Mouse (Mus musculus) hindbrain, embryonic 14.5 days (tissue): Measurements from ENCODE around the gene Thrb. TPM values are rescaled to one million over a fixed set of nuclear protein-coding genes. Genes with fewer than 3 reads are reported as not detected.

Experiments
- ATAC-seq: fragments of 200-750 bp; cut with Nextera tagmentation; 2 replicates; pipeline ENCODE4 v1.8.0; 2017; ENCODE audit warnings: moderate number of reproducible peaks, mild to moderate bottlenecking, moderate TSS enrichment, moderate library complexity; ENCODE audit not compliant: low FRiP score
- DNase-seq: peaks from one replicate; pipeline ENCODE4 v3.0.0-alpha.2; 2015; ENCODE audit warnings: low spot score
- H3K27ac ChIP-seq: fragments of 300-500 bp; sonication (generic); 2 replicates; pipeline ENCODE4 v1.5.1; 2014; ENCODE audit warnings: mild to moderate bottlenecking, moderate library complexity
- H3K27me3 ChIP-seq: fragments of 300-500 bp; sonication (generic); 2 replicates; pipeline ENCODE4 v1.6.1; 2014; ENCODE audit warnings: mild to moderate bottlenecking, low read length, mixed read lengths; ENCODE audit not compliant: control insufficient read depth, insufficient read depth
- H3K36me3 ChIP-seq: fragments of 300-500 bp; sonication (generic); replicated peaks from 2 replicates; pipeline ENCODE4 v1.6.1; 2014; ENCODE audit not compliant: control insufficient read depth, insufficient read depth
- H3K4me1 ChIP-seq: fragments of 300-500 bp; sonication (generic); replicated peaks from 2 replicates; pipeline ENCODE4 v1.6.1; 2014; ENCODE audit warnings: antibody characterized with exemption, low read length, mixed read lengths; ENCODE audit not compliant: control insufficient read depth, insufficient read depth
- H3K4me2 ChIP-seq: fragments of 300-500 bp; sonication (generic); replicated peaks from 2 replicates; pipeline ENCODE4 v1.6.1; 2014; ENCODE audit warnings: mild to moderate bottlenecking, moderate library complexity
- H3K4me3 ChIP-seq: fragments of 300-500 bp; sonication (generic); replicated peaks from 2 replicates; pipeline ENCODE4 v1.5.1; 2014; ENCODE audit warnings: mild to moderate bottlenecking, low read length
- H3K9ac ChIP-seq: fragments of 300-500 bp; sonication (generic); 2 replicates; pipeline ENCODE4 v1.6.1; 2014
- H3K9me3 ChIP-seq: fragments of 300-500 bp; sonication (generic); 2 replicates; pipeline ENCODE4 v1.6.1; 2016; ENCODE audit warnings: low read length; ENCODE audit not compliant: control insufficient read depth
- WGBS: fragments of 180-500 bp; shearing (Covaris S2); extraction: QIAGEN DNeasy Blood & Tissue Kit; methylation state at CpG from one replicate; pipeline ENCODE4 v1.1.7; 2014; 5-methylcytosine and 5-hydroxymethylcytosine counted together
- polyA plus RNA-seq: library from polyadenylated mRNA; unstranded; fragments of >200 nt; fragmentation: Nextera tagmentation; extraction: Ambion mirVana; gene quantifications from 2 replicates; pipeline ENCODE4 v1.2.1, GENCODE M21; 2014

Thrb gene
- polyA plus RNA-seq, 1 experiment from 2014 or later = 1.4 TPM

DNA sequence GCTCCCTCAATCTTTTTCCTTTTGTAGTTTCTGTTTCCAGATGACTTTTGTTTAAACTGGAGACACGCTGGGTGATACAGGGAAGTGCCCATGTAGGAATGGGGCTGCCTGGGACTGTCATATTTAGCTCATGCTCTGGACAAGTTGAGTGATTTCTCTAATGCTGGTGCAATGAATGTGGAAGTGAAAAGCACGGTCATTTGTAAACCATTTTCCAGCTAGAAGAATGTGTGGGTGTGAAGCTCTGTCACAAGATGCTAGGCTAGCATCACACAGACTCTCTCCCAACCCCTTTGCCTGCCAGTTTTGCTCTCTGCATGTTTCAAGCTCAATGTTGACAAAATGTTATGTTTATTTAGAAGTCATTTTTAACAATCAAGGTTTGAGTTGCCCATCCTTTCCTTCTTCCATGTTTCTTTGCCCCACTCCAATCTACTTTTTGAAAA, 83.7 kb downstream of the Thrb start:
- 83% methylated on average over 2 of the region's 2 CpGs for WGBS
- no peak overlapping the region for H3K9ac ChIP-seq

DNA sequence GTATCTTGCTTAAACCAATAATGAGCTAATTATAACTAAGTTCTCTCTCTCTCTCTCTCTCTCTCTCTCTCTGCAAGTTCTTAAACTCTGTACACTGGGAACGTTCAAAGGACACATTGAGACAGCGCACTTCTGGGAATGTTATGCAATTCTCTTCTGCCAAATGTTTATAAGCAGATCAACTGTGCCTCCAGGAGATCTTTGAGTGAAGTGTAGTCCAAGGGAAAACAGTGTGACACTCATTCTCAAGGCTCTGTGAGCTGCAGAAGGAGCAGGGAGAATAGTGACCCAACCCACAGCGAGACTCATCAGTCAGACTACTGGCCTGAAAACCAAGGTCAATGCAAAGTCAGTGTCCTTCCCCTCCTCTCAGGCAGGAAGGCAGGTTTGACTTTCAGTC, 87.9 kb downstream of the Thrb start:
- H3K27ac ChIP-seq = no peak overlapping the region
- ATAC-seq = no peak
- H3K4me3 ChIP-seq = no peak overlapping the region
- H3K9ac ChIP-seq = no peak overlapping the region
- no peak for DNase-seq
- H3K36me3 ChIP-seq = no peaks in the 10 kb centered on the region
- WGBS = 83% methylated on average over 3 of the region's 3 CpGs
- no peak overlapping the region for H3K4me2 ChIP-seq
- H3K9me3 ChIP-seq = no peaks in the 10 kb centered on the region
- H3K27me3 ChIP-seq = no peaks in the 10 kb centered on the region
- H3K4me1 ChIP-seq = no peaks in the 10 kb centered on the region

More for the DNA sequence above, 83.7 kb downstream of the Thrb start:
- Histone ChIP-seq H3K4me2 (no peak overlapping the region), H3K4me1 (no peaks in the 10 kb centered on the region), H3K9me3 (no peaks in the 10 kb centered on the region), H3K36me3 (no peaks in the 10 kb centered on the region), H3K27me3 (no peaks in the 10 kb centered on the region), H3K27ac (no peak overlapping the region), H3K4me3 (no peak overlapping the region)
- ATAC-seq (no peak), DNase-seq (no peak)

DNA sequence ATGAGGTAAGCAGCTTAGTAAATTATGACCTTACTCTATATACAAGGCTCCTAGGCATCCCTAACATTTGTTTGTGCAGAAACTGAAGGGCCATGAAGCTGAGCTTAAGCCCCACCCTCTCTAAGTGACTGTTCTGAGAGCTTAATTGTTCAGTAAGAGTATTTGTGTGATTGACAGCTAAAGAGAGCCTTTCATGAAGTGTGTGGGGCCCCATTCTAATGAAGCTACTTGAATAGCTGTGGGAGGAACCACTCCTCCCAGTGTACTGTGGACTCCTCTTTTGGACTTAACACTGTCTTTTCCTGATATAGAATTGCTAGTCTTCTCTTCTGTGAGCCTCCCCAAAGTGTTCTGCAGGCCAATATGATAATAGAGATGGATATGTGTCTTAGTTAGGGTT, 88.9 kb downstream of the Thrb start:
- ATAC-seq = no peak
- Histone ChIP-seq H3K9me3 (no peaks in the 10 kb centered on the region), H3K27ac (no peak overlapping the region), H3K4me1 (no peaks in the 10 kb centered on the region), H3K4me3 (no peak overlapping the region), H3K27me3 (no peaks in the 10 kb centered on the region), H3K36me3 (no peaks in the 10 kb centered on the region), H3K9ac (no peak overlapping the region), H3K4me2 (no peak overlapping the region)
- DNase-seq = no peak

DNA sequence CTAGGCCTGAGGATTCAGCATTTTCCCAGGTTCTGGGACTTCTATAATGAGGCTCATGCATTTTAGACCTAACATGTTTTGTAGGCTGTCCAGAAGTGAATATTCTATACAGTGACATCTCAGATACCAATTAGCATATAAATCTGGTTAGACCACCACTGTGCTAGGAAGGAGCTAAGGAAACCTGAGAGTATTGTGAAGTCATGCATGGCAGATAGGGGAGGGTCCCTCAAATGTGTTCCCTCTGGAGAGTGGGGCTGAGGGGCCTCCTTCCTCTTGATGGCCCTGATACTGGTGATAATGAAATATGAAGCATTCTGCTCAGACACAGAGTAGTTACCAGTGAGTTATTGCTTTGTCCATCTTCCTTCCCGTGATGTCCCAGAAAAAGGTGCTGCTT, 91.8 kb downstream of the Thrb start:
- H3K27ac ChIP-seq = no peak overlapping the region
- no peak overlapping the region for H3K4me2 ChIP-seq
- no peak overlapping the region for H3K4me3 ChIP-seq
- no peaks in the 10 kb centered on the region for H3K4me1 ChIP-seq
- no peaks in the 10 kb centered on the region for H3K27me3 ChIP-seq
- H3K9ac ChIP-seq = no peak overlapping the region
- no peak for DNase-seq
- H3K36me3 ChIP-seq = no peaks in the 10 kb centered on the region
- no peak for ATAC-seq
- 92% methylated on average over 1 of the region's 1 CpGs for WGBS
- no peaks in the 10 kb centered on the region for H3K9me3 ChIP-seq

DNA sequence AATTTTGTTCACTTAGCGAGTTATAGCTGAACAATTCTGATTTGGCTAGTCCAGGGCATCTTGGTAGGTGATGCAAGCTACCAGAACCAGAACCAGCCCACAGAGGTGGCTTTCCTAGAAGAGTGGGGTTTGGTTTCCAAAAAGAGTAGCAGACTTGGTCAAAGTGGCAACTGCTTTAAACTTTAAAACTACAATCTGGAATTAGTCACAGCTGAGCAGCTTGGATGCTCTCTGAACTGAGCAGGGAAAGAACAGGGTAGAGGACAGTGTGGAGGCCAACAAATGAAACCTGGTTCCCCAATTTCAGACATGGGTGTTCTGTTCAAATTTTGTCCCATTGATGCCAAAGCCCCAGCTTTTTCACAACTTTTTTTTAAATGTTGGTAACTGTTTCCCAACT, 93.4 kb downstream of the Thrb start:
- no peak overlapping the region for H3K9ac ChIP-seq
- no peak overlapping the region for H3K27ac ChIP-seq
- no peaks in the 10 kb centered on the region for H3K4me1 ChIP-seq
- no peak overlapping the region for H3K4me3 ChIP-seq
- no peaks in the 10 kb centered on the region for H3K27me3 ChIP-seq
- no peak overlapping the region for H3K4me2 ChIP-seq
- ATAC-seq (no peak), DNase-seq (no peak)
- H3K36me3 ChIP-seq = no peaks in the 10 kb centered on the region
- H3K9me3 ChIP-seq = no peaks in the 10 kb centered on the region
- WGBS = 87% methylated on average over 1 of the region's 1 CpGs

DNA sequence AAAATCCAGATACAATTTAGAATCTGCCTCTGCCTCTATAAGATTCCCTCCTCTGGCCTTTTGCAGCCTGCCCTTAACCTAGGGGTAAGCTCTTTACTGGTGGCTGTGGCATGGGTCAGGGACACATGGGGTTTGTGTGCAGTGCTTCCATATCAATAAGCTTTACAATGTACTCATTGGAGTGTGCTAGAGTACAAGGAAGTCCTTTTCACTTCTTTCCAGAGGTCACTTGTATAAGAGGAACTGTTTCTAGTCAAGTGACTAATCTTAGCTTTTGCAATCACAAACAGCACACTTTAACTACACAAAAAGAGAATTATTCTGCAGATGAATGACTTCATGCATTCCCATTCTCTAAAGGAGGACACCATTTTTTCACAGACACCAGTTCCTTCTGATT, 96.7 kb downstream of the Thrb start:
- H3K9me3 ChIP-seq = no peaks in the 10 kb centered on the region
- H3K4me3 ChIP-seq = no peak overlapping the region
- no peak overlapping the region for H3K9ac ChIP-seq
- H3K4me2 ChIP-seq = no peak overlapping the region
- ATAC-seq = no peak
- no peaks in the 10 kb centered on the region for H3K27me3 ChIP-seq
- no peaks in the 10 kb centered on the region for H3K4me1 ChIP-seq
- no peaks in the 10 kb centered on the region for H3K36me3 ChIP-seq
- H3K27ac ChIP-seq = no peak overlapping the region
- no peak for DNase-seq

DNA sequence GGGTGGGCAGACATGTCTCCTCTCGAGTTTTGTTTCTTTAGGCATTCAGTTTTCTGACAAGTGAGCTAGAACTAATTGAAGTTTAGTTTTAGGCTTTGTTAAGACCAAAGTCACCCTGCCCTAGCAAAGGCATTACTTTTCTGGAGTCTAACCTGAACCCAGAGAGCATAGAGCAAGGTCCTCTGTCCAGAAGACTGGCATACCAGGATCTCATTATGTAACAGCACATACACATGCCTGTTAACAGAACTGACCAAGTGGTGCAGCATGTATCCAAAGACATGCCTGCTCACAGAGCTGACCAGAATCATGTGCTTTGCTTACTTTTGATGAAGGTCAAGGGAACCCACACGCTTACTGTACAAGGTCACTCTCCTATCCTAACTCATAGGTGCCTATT, 107.9 kb downstream of the Thrb start:
- no peak overlapping the region for H3K9ac ChIP-seq
- H3K4me3 ChIP-seq = no peak overlapping the region
- ATAC-seq (no peak), DNase-seq (no peak)
- WGBS = 77% methylated on average over 2 of the region's 2 CpGs
- H3K9me3 ChIP-seq = no peaks in the 10 kb centered on the region
- H3K4me1 ChIP-seq = no peaks in the 10 kb centered on the region
- no peaks in the 10 kb centered on the region for H3K27me3 ChIP-seq
- no peaks in the 10 kb centered on the region for H3K36me3 ChIP-seq
- no peak overlapping the region for H3K27ac ChIP-seq
- H3K4me2 ChIP-seq = no peak overlapping the region

DNA sequence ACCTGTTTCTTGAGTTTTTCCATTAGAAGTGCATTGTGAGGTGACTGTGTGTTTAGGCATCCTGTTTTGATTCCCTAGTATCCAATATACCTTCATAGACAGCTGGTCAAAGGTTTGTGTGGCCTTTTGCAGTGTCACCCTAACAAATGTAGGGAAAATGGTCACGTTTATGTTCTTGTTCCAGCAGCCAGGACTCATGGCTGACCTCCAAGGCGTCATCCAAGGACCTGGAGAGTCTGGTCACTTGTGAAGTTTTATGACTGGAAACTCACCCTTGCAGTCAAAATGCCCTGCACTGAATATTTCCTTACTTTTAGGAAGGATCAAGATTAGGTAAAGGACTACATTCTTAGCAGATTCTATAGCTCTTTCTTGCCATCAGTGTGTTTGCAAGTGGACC, 114.3 kb downstream of the Thrb start:
- ATAC-seq (no peak), DNase-seq (no peak)
- no peaks in the 10 kb centered on the region for H3K36me3 ChIP-seq
- no peak overlapping the region for H3K9ac ChIP-seq
- H3K4me3 ChIP-seq = no peak overlapping the region
- no peaks in the 10 kb centered on the region for H3K27me3 ChIP-seq
- WGBS = 76% methylated on average over 2 of the region's 2 CpGs
- no peaks in the 10 kb centered on the region for H3K9me3 ChIP-seq
- no peak overlapping the region for H3K4me2 ChIP-seq
- no peak overlapping the region for H3K27ac ChIP-seq
- H3K4me1 ChIP-seq = no peaks in the 10 kb centered on the region

- Histone ChIP-seq H3K4me1 (no peaks in the 10 kb centered on the region), H3K4me2 (no peak overlapping the region), H3K27me3 (no peaks in the 10 kb centered on the region), H3K9ac (no peak overlapping the region), H3K9me3 (no peaks in the 10 kb centered on the region), H3K36me3 (no peaks in the 10 kb centered on the region), H3K4me3 (no peak overlapping the region), H3K27ac (no peak overlapping the region)
- 77% methylated on average over 4 of the region's 4 CpGs for WGBS
- DNase-seq (no peak), ATAC-seq (no peak)
These were observed 121.9 kb downstream of the Thrb start for GRCm38 (mm10) chr14:17781921-17782320.

- H3K4me1 ChIP-seq = no peaks in the 10 kb centered on the region
- H3K9ac ChIP-seq = no peak overlapping the region
- no peak overlapping the region for H3K4me3 ChIP-seq
- no peaks in the 10 kb centered on the region for H3K9me3 ChIP-seq
- no peak overlapping the region for H3K27ac ChIP-seq
- H3K4me2 ChIP-seq = no peak overlapping the region
- DNase-seq = no peak
- ATAC-seq = no peak
- WGBS = 77% methylated on average over 5 of the region's 5 CpGs
- H3K27me3 ChIP-seq = no peaks in the 10 kb centered on the region
- H3K36me3 ChIP-seq = no peaks in the 10 kb centered on the region
These were observed 124.2 kb downstream of the Thrb start for GRCm38 (mm10) chr14:17784207-17784806.
